Comparison of ENCODE assay signal across 16 mouse cellular contexts in genomic region chr3:84735716-84736115, GRCm38 (mm10).
"Had no signal": no experiment of that assay in that cellular context is flagged by ENCODE, and none has a peak within 500 bp of the region (broad histone marks: within the 10 kb centered on the region; RNA-seq: fewer than 3 reads in every experiment).

No protein-coding gene starts in this region.

- H3K4me3 ChIP-seq: left cerebral cortex, adult 2 months; limb, embryonic 10.5 days; liver, embryonic 15.5 days; midbrain, embryonic 10.5 days; midbrain, embryonic 15.5 days; neural tube, embryonic 13.5 days had no signal

- ATAC-seq: lung, postnatal 0 days; midbrain, embryonic 15.5 days had no signal

- H3K9ac ChIP-seq: liver, embryonic 15.5 days; midbrain, embryonic 15.5 days; neural tube, embryonic 13.5 days had no signal

- H3K27ac ChIP-seq: left cerebral cortex, adult 2 months; limb, embryonic 10.5 days; liver, embryonic 15.5 days; midbrain, embryonic 10.5 days; midbrain, embryonic 15.5 days; neural tube, embryonic 13.5 days; stomach, postnatal 0 days had no signal

- H3K9me3 ChIP-seq: limb, embryonic 10.5 days; liver, embryonic 15.5 days; midbrain, embryonic 10.5 days; midbrain, embryonic 15.5 days; neural tube, embryonic 13.5 days had no signal

- DNase-seq: kidney, postnatal 10 days; kidney, postnatal 4 days; lung, adult 2 months; lung, postnatal 4 days; right cerebral cortex, adult 18-20 months; right cerebral cortex, postnatal 25 days; thymus, postnatal 4 days had no signal

- H3K4me2 ChIP-seq: liver, embryonic 11.5 days; liver, embryonic 15.5 days; midbrain, embryonic 15.5 days; neural tube, embryonic 13.5 days had no signal

- H3K36me3 ChIP-seq: limb, embryonic 10.5 days; liver, embryonic 15.5 days; midbrain, embryonic 10.5 days; midbrain, embryonic 15.5 days; neural tube, embryonic 13.5 days had no signal

- H3K27me3 ChIP-seq: neural tube, embryonic 13.5 days had no signal
